In genomic region chr1:18057646-18058210, GRCm38 (mm10) we compare ENCODE assay signal across 8 mouse cellular contexts.
DNase-seq lines count a peak whose midpoint lies in the region; ATAC-seq and TF ChIP-seq lines count a peak whose summit lies in the region.

No protein-coding gene starts in this region.

- under 1% methylated on average over 26 of the region's 26 CpGs for WGBS in forebrain, embryonic 12.5 days
- 3% methylated on average over 26 of the region's 26 CpGs for WGBS in liver, embryonic 13.5 days (ENCODE audit: insufficient replicate concordance)

- ATAC-seq in forebrain, embryonic 12.5 days (ENCODE audit: low FRiP score) = peak; percentile 51
- ATAC-seq in liver, embryonic 13.5 days (ENCODE audit: low read depth) = no peak
- ATAC-seq in erythroblast, adult 5-6 weeks (replicated peaks; ENCODE audit: low FRiP score, poor library complexity, severe bottlenecking) = no peak

- peaks cover 3% of the 10 kb centered on the region; the same call in 1 of the 2 replicates for H3K9me3 ChIP-seq in E14TG2a.4 (ENCODE audit: low read length)
- H3K9me3 ChIP-seq in forebrain, embryonic 12.5 days = no peaks in the 10 kb centered on the region
- no peaks in the 10 kb centered on the region for H3K9me3 ChIP-seq in liver, embryonic 13.5 days (replicated peaks)

- no peak for DNase-seq in gastrocnemius, adult 2 months
- DNase-seq in gastrocnemius, postnatal 14 days = no peak
- no peak for DNase-seq in liver, embryonic 13.5 days
- DNase-seq in natural killer cell, adult 2 months (ENCODE audit: low spot score in 2 of 2) = no peak
- DNase-seq in ovary, postnatal 36 days (ENCODE audit: low spot score) = no peak

- TF ChIP-seq CTCF in gastrocnemius, adult 2 months (IDR thresholded peaks at IDR 0.05) = no peak
- no peak for TF ChIP-seq CTCF in E14TG2a.4 (conservative IDR thresholded peaks at IDR 0.05; ENCODE audit: low read length)

- peak overlapping the region; percentile 94 for H3K4me2 ChIP-seq in forebrain, embryonic 12.5 days
- peak overlapping the region; percentile 53 for H3K4me2 ChIP-seq in liver, embryonic 13.5 days

- peaks cover 47% of the 10 kb centered on the region for H3K27me3 ChIP-seq in E14TG2a.4 (ENCODE audit: insufficient read depth, low read length)
- H3K27me3 ChIP-seq in forebrain, embryonic 12.5 days = peaks cover 45% of the 10 kb centered on the region
- H3K27me3 ChIP-seq in liver, embryonic 13.5 days = peaks cover 35% of the 10 kb centered on the region

- H3K9ac ChIP-seq in forebrain, embryonic 12.5 days = peak overlapping the region; percentile 61
- H3K9ac ChIP-seq in liver, embryonic 13.5 days = no peak overlapping the region

- no peak overlapping the region for H3K27ac ChIP-seq in gastrocnemius, adult 2 months
- H3K27ac ChIP-seq in forebrain, embryonic 12.5 days = no peak overlapping the region
- no peak overlapping the region for H3K27ac ChIP-seq in liver, embryonic 13.5 days

- peak overlapping the region; percentile 43; the same call in 1 of the 2 replicates for H3K4me3 ChIP-seq in gastrocnemius, adult 2 months
- peak overlapping the region; percentile 81 for H3K4me3 ChIP-seq in E14TG2a.4 (replicated peaks; ENCODE audit: low read length)
- H3K4me3 ChIP-seq in forebrain, embryonic 12.5 days (replicated peaks) = peak overlapping the region; percentile 56
- peak overlapping the region; percentile 37 for H3K4me3 ChIP-seq in liver, embryonic 13.5 days (replicated peaks)

- intact Hi-C loops in gastrocnemius, adult 2 months (cut with DNase I) = no loop called here
- intact Hi-C loops in gastrocnemius, postnatal 14 days (cut with DNase I; ENCODE audit: low total_unique reads) = no loop called here

- H3K36me3 ChIP-seq in E14TG2a.4 (ENCODE audit: insufficient read depth, low read length) = no peaks in the 10 kb centered on the region
- H3K36me3 ChIP-seq in forebrain, embryonic 12.5 days (replicated peaks) = no peaks in the 10 kb centered on the region
- H3K36me3 ChIP-seq in liver, embryonic 13.5 days = no peaks in the 10 kb centered on the region

- H3K4me1 ChIP-seq in E14TG2a.4 (replicated peaks; ENCODE audit: low read depth, low read length) = peaks cover 12% of the 10 kb centered on the region
- H3K4me1 ChIP-seq in forebrain, embryonic 12.5 days = peaks cover 11% of the 10 kb centered on the region
- no peaks in the 10 kb centered on the region for H3K4me1 ChIP-seq in liver, embryonic 13.5 days (replicated peaks)
